Mouse (Mus musculus) layer of hippocampus, adult 2 months (tissue): ENCODE measurements at regions not wholly inside any gene's neighbourhood (a gene's known extent, or its start where the extent isn't known, plus 50 kb on each side); places are given as distances from the start of the nearest gene placed in this dataset.

ENCODE experiments used
- DNase-seq, 2 experiments: peaks; one replicate each; pipeline ENCODE4 v3.0.0; 2022; ENCODE audit warnings: low spot score in 2 of 2
- H3K27ac ChIP-seq: fragments of 200-600 bp; 2 replicates; pipeline ENCODE4 v1.8.1; 2022
- H3K4me3 ChIP-seq: fragments of 200-600 bp; 2 replicates; pipeline ENCODE4 v1.8.1; 2022; ENCODE audit warnings: mild to moderate bottlenecking
- CTCF ChIP-seq: fragments of 200-600 bp; conservative IDR thresholded peaks from 2 replicates; pipeline ENCODE4 v1.8.1; 2022; ENCODE audit warnings: antibody characterized with exemption, mild to moderate bottlenecking, moderate library complexity

DNA sequence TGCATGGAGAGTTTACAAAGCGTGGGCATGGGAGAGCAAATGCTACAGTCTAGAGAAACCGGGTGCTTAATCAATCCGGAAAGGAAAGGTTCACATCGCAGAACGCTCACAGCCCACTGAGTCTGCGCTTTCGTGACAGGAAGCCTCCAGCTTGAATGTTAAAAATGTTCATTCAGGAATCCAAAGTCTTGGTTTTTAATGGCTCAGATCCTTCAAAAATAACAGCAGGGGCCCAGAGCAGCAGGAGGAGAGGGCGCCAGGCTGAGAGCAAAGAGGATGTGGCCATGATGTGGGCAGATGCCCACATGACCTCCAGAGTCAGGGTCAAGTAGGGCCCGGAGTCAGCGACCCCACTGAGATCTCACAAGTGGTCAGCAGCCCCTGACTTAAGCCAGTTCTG is 409.4 kb downstream of the Wdr11 start:
- TF ChIP-seq CTCF: no peak
- H3K27ac ChIP-seq: peak overlapping the region; percentile 76

DNA sequence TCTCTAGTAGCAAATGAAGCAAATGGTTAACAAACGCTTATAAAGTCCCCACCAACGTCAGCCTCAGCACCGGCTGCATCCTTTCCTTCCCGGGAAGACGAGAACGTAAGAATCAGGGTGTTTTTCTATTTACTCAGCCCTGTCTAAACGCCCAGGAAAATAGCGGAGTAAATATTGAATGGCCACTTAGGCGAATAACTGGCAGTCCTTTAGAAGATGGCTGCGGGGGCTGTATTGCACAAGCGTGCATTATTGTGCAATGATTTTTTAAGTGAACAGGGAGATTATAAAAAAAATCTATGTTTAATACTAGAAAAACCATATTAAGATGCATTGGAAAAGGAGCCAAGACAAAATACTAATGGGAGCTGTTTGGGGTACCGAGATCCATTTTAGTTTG is 410.3 kb downstream of the Wdr11 start:
- Histone ChIP-seq H3K27ac (peak overlapping the region; percentile 76; the same call in 1 of the 2 replicates), H3K4me3 (no peak overlapping the region)
- DNase-seq: no peak
- TF ChIP-seq CTCF: no peak

More for the DNA sequence above, 409.4 kb downstream of the Wdr11 start:
- H3K4me3 ChIP-seq: peak overlapping the region; percentile 50
- DNase-seq: peak; percentile 47 to 62

DNA sequence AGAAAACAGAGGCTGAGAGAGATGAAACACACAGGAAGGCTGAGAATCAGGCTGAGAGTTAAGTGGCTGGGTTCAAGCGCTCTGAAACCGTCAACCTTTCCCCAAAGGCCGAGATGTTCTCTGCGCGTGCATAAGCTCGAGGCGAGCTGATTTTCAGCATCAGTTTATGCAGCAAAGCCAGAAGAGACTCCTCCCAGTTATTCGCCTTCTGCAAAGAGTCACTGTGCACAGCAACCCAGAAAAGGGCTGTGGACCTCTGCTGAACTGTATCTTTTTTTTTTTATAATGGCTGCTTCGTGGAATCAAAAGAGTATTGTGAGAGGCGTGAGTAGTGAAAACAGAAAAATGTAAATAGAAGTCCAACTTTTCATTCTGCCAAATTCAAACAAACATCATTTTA is 413.7 kb downstream of the Wdr11 start:
- Histone ChIP-seq H3K4me3 (no peak overlapping the region), H3K27ac (no peak overlapping the region)
- no peak for DNase-seq
- TF ChIP-seq CTCF: no peak

DNA sequence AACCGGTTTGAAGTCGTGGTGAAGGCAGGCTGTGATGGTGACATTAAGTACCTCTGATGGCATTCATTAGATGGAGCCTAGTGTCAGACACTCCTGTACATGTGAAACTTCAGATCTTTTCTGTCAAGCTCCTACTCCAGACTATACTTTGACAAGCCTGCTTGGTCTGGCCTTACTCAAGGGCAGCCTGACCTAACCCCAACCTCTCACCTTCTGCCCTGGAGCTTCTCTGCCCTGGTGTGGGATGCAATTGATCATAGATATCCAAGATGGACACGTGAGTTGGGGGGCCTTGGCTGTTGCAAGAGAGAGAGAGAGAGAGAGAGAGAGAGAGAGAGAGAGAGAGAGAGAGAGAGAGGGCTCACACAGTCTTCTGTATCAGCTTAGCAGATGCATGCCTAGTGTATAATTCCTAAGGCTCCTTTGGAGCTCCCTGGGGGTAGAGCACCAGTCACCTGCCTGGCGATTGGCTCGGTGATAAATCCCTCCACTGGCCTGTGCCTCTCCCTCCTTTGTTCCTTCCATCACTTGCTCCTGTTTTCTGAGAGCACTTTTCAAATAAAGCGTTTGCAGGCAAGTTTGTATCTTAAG is 416.4 kb downstream of the Wdr11 start:
- Histone ChIP-seq H3K27ac (no peak overlapping the region), H3K4me3 (no peak overlapping the region)
- TF ChIP-seq CTCF: no peak
- DNase-seq: no peak

DNA sequence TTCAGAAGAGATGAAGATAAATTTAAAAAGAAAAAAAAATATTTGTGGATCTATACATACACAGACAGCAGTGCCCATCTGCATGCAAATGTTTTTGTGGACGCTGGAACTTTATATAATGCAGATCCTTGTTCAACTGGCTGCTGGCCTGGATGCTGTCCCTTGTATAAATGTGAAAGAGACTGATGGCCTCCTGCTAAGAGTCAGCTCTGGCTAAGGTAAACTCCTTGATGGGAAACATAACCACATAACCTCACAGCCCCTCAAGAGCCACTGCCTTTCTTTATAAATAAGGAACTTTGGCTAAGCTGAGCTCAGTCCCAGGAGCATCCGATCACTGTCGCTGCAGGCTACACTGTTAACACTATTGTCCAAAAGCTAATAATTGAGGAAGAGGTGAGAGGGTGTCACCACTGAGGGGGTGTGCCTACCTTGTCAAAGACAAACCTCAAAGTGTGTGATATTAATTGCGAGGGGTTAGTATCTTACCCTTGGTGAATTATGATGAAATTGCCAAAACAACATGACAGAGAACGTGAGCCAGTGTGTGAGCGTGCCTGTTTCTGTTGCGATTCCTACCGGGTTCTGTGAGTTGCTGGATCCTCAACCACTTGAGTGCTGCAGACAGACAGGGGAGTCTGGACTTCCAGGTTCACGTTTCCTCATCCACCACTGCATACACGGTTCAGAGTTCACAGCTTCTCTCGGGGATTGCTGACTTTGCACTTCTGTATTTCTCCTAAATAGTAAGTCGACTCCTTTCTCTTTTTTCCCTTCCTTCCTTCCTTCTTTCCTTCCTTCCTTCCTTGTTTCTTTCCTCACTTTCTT is 417.1 kb downstream of the Wdr11 start:
- Histone ChIP-seq H3K4me3 (no peak overlapping the region), H3K27ac (no peak overlapping the region)
- TF ChIP-seq CTCF: no peak
- DNase-seq: no peak

DNA sequence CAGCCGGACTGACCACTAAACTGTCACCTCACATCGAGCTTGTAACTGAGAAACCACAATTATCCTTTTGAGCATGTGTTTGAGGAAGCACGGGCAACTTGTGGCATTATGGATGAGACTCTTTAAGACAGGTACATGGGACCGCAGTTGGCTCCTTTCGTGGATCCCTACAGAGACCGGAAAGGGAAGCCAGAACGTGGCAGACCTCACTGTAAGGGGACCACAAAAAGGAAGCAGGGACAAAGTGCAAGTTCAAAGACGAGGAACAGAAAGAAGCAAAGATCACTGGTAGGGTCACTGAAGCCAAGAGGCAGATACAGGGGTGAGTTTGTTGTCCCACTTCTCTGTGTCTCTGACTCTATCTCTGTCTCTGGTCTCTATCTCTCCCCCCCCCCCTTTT is 420.4 kb downstream of the Wdr11 start:
- DNase-seq: no peak
- Histone ChIP-seq H3K27ac (no peak overlapping the region), H3K4me3 (no peak overlapping the region)
- no peak for TF ChIP-seq CTCF

DNA sequence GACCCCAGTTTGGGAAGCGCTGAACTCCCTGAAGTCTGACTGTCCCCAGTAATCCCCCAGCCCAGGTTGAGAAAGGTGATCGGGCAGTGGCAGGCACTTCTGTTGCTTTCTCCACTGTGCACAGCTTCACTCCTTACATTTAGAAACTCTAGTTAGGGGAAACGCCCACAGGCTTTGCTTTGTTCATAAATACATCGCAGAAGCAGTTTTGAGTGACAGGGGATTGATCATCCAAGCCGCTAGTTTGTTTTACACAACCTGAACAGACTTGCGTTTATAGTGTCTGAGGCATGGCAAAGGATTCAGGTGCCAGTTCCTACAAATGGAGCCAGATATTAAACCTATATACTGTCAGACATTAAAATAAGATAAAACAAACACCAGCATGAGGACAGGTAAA is 421.4 kb downstream of the Wdr11 start:
- DNase-seq: no peak
- no peak overlapping the region for H3K27ac ChIP-seq
- no peak for TF ChIP-seq CTCF
- no peak overlapping the region for H3K4me3 ChIP-seq

DNA sequence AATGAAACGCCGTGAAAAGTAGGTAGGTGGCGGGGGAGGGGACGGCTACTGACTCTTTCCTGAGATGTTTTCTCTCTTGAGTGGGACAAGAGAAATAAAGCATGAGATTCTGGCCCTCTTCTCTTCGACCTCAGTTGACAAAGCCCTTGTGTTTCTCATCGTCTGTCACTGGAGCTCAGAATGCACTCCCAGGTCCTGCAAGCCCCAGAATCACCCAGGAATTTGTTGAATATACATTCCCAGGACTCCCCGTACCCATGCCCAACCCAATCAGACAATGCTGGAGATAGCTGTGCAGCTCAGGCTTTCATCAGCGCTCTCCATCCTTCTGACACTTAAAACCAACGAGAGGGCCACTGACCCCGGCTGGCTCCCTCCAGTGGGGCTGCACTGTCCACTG is 422.9 kb downstream of the Wdr11 start:
- no peak for DNase-seq
- no peak overlapping the region for H3K4me3 ChIP-seq
- no peak for TF ChIP-seq CTCF
- H3K27ac ChIP-seq: no peak overlapping the region

DNA sequence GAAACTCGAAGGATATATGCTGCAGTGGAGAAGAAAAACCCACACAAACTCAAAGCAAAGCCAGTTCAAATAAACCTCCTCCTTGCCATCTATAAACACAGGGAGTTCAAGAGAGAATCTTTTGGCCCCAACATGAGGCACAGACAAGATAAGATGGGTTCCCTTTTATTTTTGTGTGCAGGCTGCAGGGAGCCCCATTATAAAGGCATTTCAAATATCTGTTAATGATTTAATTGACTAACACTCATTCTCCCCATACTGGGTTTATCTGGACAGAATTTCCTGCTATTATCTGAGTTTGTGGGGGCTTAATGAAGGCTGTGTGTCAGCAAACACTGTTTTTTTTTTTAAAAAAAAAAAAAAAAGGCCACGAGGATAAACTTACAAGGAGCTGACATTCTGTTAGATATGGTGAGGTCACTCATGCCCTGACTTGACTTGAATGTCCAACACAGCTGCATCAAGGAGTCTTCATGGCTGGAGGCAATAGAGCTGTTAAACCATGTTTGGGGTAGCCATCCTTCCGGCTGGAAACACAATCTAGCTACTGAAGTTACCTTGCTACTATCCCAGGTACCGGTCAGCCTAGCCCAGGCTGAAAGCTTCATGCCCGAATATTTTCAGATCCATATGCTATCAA is 423.8 kb downstream of the Wdr11 start:
- TF ChIP-seq CTCF: no peak
- Histone ChIP-seq H3K4me3 (no peak overlapping the region), H3K27ac (no peak overlapping the region)
- DNase-seq: no peak

DNA sequence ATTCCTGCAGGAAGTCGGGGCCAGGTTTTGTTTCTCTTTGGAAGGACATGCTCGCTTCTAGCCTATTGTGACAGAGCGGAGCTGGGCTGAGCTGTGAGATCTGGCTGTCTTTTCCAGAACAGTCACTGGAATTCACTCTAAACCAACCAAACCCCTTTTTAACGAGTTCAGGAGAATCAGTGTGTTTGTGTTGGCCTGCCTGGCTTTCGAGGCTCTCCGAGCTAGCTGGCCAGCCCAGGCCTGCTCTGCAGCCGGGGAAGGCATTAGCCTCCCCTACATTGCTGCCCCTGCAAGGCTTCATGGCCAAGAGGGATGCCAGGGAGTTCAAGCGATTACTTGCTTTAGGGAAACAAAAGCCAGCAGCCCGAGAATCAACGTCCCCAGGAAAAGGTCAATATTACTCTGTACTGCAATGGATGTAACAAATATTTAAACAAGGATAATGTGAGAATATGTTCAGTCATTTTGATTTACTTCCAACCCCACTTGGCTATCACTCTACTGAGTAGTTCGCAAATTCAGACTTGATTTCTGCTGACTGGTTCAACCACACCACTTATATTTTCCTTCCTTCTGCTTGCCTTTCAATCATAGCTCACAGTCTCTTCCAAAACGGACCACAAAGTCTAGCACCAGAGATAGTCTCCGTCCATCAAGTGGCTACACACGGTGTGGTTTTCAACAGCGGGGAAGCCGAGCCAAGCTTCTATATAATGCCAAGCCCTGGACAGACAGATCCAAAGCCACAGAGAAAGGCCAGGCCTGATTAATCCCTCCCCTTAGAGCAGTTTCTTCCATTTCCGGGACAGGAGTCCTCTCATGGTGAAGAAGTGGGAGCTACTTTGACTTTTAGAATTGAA is 424.6 kb downstream of the Wdr11 start:
- Histone ChIP-seq H3K27ac (no peak overlapping the region), H3K4me3 (no peak overlapping the region)
- DNase-seq: no peak
- TF ChIP-seq CTCF: no peak

DNA sequence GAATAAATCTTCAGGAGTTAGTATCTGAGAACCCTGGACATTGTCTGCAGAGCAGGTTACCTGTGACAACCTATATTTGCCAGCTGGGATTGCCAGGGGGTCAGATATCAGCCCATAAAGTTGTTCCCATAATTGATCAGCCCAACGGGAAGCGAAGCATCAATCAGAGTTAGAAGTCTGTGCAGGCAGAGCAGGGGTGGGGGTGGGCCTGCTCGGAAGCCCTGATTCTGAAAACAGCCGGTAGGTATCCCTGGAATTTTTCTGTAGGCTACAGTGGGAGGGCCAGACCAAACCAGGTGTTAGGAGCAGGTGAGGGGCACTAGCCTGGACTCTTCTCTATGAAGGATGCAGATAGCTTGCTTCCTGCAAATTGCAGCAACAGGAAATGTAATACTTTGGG is 427.2 kb downstream of the Wdr11 start:
- TF ChIP-seq CTCF: no peak
- DNase-seq: no peak
- H3K4me3 ChIP-seq: no peak overlapping the region
- no peak overlapping the region for H3K27ac ChIP-seq

DNA sequence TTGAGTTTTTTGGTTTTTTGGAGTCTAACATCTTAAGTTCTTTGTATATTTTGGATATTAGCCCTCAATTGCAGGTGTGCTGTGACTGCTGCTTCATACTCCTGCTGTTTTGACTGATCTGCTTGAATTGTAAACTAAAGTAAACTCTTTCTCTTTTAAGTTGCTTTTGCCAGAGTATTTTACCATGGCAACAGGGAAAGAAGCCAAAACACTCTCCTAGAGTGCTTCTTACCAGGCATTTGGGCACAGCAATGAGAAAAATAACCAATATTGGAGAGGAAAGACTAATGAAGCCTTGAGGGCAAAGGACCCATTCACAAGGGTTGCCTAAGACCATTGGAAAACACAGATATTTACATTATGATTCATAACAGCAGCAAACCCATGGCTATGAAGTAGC is 437.3 kb downstream of the Wdr11 start:
- no peak for TF ChIP-seq CTCF
- Histone ChIP-seq H3K4me3 (no peak overlapping the region), H3K27ac (no peak overlapping the region)
- peak in 1 of 2 experiments; percentile 39 for DNase-seq

DNA sequence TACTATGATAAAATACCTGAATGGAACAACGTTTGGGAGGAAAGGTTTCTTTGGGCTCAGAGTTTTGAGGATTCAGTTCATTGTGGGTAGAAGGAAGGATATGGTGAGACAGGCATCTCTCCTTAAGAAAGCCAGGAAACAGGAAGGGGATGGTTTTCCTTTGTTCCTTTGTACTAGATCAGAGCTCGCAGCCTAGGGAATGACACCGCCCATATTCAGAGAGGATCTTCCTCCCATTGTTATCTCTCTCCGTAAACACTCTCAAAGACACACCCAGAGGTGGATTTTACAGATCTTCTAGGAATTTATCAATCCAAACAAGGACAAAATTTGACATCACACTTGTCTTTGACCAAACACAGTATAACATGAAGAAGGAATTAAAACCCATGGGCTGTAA is 439.0 kb downstream of the Wdr11 start:
- Histone ChIP-seq H3K4me3 (no peak overlapping the region), H3K27ac (no peak overlapping the region)
- TF ChIP-seq CTCF: no peak
- no peak for DNase-seq
